Mouse (Mus musculus): Measurements from ENCODE around the gene Cd3e. TPM values are rescaled to one million over a fixed set of nuclear protein-coding genes. Genes with fewer than 3 reads are reported as not detected.

Gene Cd3e
- polyA plus RNA-seq, 1 experiment from 2014 or later = not detected

GRCm38 (mm10) chr9:44992271-44992670, 17.2 kb downstream of the Cd3e start:
- Histone ChIP-seq H3K4me3 (ENCODE audit: low read depth, low read length) (no peak overlapping the region), H3K27me3 (replicated peaks; ENCODE audit: control insufficient read depth, insufficient read depth, low read length) (no peaks in the 10 kb centered on the region), H3K4me1 (replicated peaks; ENCODE audit: control insufficient read depth, insufficient read depth, low read length) (no peaks in the 10 kb centered on the region), H3K9me3 (ENCODE audit: control insufficient read depth, low read length) (no peaks in the 10 kb centered on the region), H3K27ac (ENCODE audit: low read depth, low read length) (no peak overlapping the region), H3K4me2 (no peak overlapping the region), H3K9ac (ENCODE audit: low read depth, low read length) (no peak overlapping the region), H3K36me3 (ENCODE audit: control insufficient read depth, insufficient read depth, low read length) (no peaks in the 10 kb centered on the region)
- DNase-seq (ENCODE audit: low spot score) = no peak
- no peak for ATAC-seq (replicated peaks; ENCODE audit: low FRiP score)

- no peak overlapping the region for H3K27ac ChIP-seq (ENCODE audit: low read depth, low read length)
- no peaks in the 10 kb centered on the region for H3K27me3 ChIP-seq (replicated peaks; ENCODE audit: control insufficient read depth, insufficient read depth, low read length)
- H3K4me1 ChIP-seq (replicated peaks; ENCODE audit: control insufficient read depth, insufficient read depth, low read length) = no peaks in the 10 kb centered on the region; the same call in 1 of the 2 replicates
- 63% methylated on average over 2 of the region's 2 CpGs for WGBS
- no peak overlapping the region for H3K4me2 ChIP-seq
- H3K9me3 ChIP-seq (ENCODE audit: control insufficient read depth, low read length) = no peaks in the 10 kb centered on the region
- no peak overlapping the region for H3K9ac ChIP-seq (ENCODE audit: low read depth, low read length)
- H3K36me3 ChIP-seq (ENCODE audit: control insufficient read depth, insufficient read depth, low read length) = no peaks in the 10 kb centered on the region
- no peak for DNase-seq (ENCODE audit: low spot score)
- no peak overlapping the region for H3K4me3 ChIP-seq (ENCODE audit: low read depth, low read length)
- no peak for ATAC-seq (replicated peaks; ENCODE audit: low FRiP score)
Measured at GRCm38 (mm10) chr9:44991821-44992220, 17.6 kb downstream of the Cd3e start.

DNA sequence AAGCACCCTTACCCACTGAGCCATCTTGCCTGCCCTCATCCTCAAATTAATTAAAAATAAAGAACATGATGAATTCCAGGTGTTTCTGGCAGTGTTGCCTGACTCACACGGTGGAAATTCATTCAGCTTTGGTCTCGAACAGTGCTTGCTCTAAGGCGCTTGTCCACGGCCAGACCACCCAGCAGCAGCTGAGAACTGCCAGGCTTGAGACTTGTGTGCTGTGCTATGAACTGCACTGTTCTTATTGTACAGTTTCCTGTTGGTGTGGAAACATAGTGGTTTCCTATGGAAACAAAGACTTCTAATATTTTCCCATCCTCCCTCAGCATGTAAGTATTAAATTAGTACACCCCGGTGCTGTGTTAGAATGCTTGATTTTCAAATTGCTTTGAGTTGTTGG, 22.5 kb downstream of the Cd3e start:
- no peaks in the 10 kb centered on the region for H3K9me3 ChIP-seq (ENCODE audit: control insufficient read depth, low read length)
- H3K27me3 ChIP-seq (replicated peaks; ENCODE audit: control insufficient read depth, insufficient read depth, low read length) = no peaks in the 10 kb centered on the region
- no peak overlapping the region for H3K4me2 ChIP-seq
- H3K4me3 ChIP-seq (ENCODE audit: low read depth, low read length) = no peak overlapping the region
- H3K36me3 ChIP-seq (ENCODE audit: control insufficient read depth, insufficient read depth, low read length) = no peaks in the 10 kb centered on the region
- 63% methylated on average over 5 of the region's 5 CpGs for WGBS
- DNase-seq (ENCODE audit: low spot score) (no peak), ATAC-seq (replicated peaks; ENCODE audit: low FRiP score) (no peak)
- no peak overlapping the region for H3K9ac ChIP-seq (ENCODE audit: low read depth, low read length)
- H3K27ac ChIP-seq (ENCODE audit: low read depth, low read length) = no peak overlapping the region
- H3K4me1 ChIP-seq (replicated peaks; ENCODE audit: control insufficient read depth, insufficient read depth, low read length) = no peaks in the 10 kb centered on the region; the same call in 1 of the 2 replicates

GRCm38 (mm10) chr9:44986242-44986781, 23.1 kb downstream of the Cd3e start:
- peak; percentile 51 for DNase-seq (ENCODE audit: low spot score)
- H3K4me3 ChIP-seq (ENCODE audit: low read depth, low read length) = peak overlapping the region; percentile 29
- WGBS = 41% methylated on average over 14 of the region's 14 CpGs
- H3K4me1 ChIP-seq (replicated peaks; ENCODE audit: control insufficient read depth, insufficient read depth, low read length) = no peaks in the 10 kb centered on the region; the same call in 1 of the 2 replicates
- H3K27ac ChIP-seq (ENCODE audit: low read depth, low read length) = no peak overlapping the region
- ATAC-seq (replicated peaks; ENCODE audit: low FRiP score) = peak; percentile 56
- H3K9ac ChIP-seq (ENCODE audit: low read depth, low read length) = no peak overlapping the region
- no peaks in the 10 kb centered on the region for H3K36me3 ChIP-seq (ENCODE audit: control insufficient read depth, insufficient read depth, low read length)
- 0 out of 2 replicates have a peak, but pooled peaks cover 3% of the 10 kb centered on the region for H3K27me3 ChIP-seq (replicated peaks; ENCODE audit: control insufficient read depth, insufficient read depth, low read length)
- peak overlapping the region; percentile 54 for H3K4me2 ChIP-seq
- no peaks in the 10 kb centered on the region for H3K9me3 ChIP-seq (ENCODE audit: control insufficient read depth, low read length)

DNA sequence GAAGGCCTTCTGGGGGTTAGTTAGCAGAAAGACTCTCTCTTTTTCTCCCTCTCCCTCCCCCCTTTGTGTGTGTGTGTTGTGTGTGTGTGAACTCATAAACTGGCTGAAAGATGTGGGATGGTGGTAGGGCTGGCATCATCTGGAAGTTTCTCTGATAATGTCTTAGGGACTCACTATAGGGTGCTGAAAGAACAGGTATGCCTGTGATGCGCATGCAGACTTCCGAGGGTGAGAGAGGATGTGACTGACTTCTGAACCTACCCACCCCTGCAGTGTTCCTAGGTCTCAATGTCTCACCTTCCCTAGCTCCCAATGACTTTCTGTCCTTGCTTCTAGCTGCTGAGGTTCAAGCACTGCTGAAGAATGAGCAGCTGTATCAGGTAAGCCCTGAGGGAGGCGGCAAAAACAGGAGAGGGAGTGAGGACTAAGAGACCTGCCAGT, 23.7 kb downstream of the Cd3e start:
- Histone ChIP-seq H3K4me1 (replicated peaks; ENCODE audit: control insufficient read depth, insufficient read depth, low read length) (no peaks in the 10 kb centered on the region; the same call in 1 of the 2 replicates), H3K9ac (ENCODE audit: low read depth, low read length) (no peak overlapping the region), H3K36me3 (ENCODE audit: control insufficient read depth, insufficient read depth, low read length) (no peaks in the 10 kb centered on the region), H3K4me3 (ENCODE audit: low read depth, low read length) (peak overlapping the region; percentile 29), H3K27me3 (replicated peaks; ENCODE audit: control insufficient read depth, insufficient read depth, low read length) (0 out of 2 replicates have a peak, but pooled peaks cover 3% of the 10 kb centered on the region), H3K4me2 (peak overlapping the region; percentile 54), H3K27ac (ENCODE audit: low read depth, low read length) (no peak overlapping the region), H3K9me3 (ENCODE audit: control insufficient read depth, low read length) (no peaks in the 10 kb centered on the region)
- no peak for DNase-seq (ENCODE audit: low spot score)
- 62% methylated on average over 3 of the region's 3 CpGs for WGBS
- ATAC-seq (replicated peaks; ENCODE audit: low FRiP score) = no peak

GRCm38 (mm10) chr9:44983001-44983400, 26.4 kb downstream of the Cd3e start:
- DNase-seq (ENCODE audit: low spot score) = no peak
- H3K4me2 ChIP-seq = no peak overlapping the region
- 0 out of 2 replicates have a peak, but pooled peaks cover 3% of the 10 kb centered on the region for H3K27me3 ChIP-seq (replicated peaks; ENCODE audit: control insufficient read depth, insufficient read depth, low read length)
- no peak overlapping the region for H3K4me3 ChIP-seq (ENCODE audit: low read depth, low read length)
- no peak overlapping the region for H3K27ac ChIP-seq (ENCODE audit: low read depth, low read length)
- peaks cover 7% of the 10 kb centered on the region; the same call in 1 of the 2 replicates for H3K4me1 ChIP-seq (replicated peaks; ENCODE audit: control insufficient read depth, insufficient read depth, low read length)
- no peak overlapping the region for H3K9ac ChIP-seq (ENCODE audit: low read depth, low read length)
- 70% methylated on average over 2 of the region's 2 CpGs for WGBS
- no peaks in the 10 kb centered on the region for H3K9me3 ChIP-seq (ENCODE audit: control insufficient read depth, low read length)
- H3K36me3 ChIP-seq (ENCODE audit: control insufficient read depth, insufficient read depth, low read length) = no peaks in the 10 kb centered on the region
- ATAC-seq (replicated peaks; ENCODE audit: low FRiP score) = no peak

DNA sequence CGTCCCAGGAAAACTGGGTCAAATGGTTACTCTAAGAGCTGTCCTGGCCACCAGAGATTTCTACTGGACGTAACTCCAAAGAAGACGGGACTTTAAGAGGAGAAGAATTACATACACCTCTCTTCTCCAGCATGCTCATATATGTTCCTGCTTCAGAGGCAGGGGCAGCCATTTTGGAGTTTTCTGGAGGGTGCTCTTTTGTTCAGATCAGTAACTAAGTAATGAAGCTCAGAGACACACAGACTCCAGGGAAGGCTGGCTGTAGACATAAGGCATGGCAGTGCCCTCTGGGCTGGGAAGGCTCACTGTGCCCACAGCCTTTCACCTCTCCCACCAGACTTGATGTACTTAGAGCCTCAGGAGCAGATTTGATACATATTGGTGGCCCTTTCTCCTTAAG, 26.9 kb downstream of the Cd3e start:
- no peak overlapping the region for H3K4me2 ChIP-seq
- WGBS = 83% methylated on average over 3 of the region's 3 CpGs
- no peaks in the 10 kb centered on the region for H3K36me3 ChIP-seq (ENCODE audit: control insufficient read depth, insufficient read depth, low read length)
- H3K4me1 ChIP-seq (replicated peaks; ENCODE audit: control insufficient read depth, insufficient read depth, low read length) = peaks cover 7% of the 10 kb centered on the region; the same call in 1 of the 2 replicates
- H3K9ac ChIP-seq (ENCODE audit: low read depth, low read length) = no peak overlapping the region
- no peaks in the 10 kb centered on the region for H3K9me3 ChIP-seq (ENCODE audit: control insufficient read depth, low read length)
- H3K27me3 ChIP-seq (replicated peaks; ENCODE audit: control insufficient read depth, insufficient read depth, low read length) = 0 out of 2 replicates have a peak, but pooled peaks cover 3% of the 10 kb centered on the region
- H3K27ac ChIP-seq (ENCODE audit: low read depth, low read length) = no peak overlapping the region
- ATAC-seq (replicated peaks; ENCODE audit: low FRiP score) = no peak
- H3K4me3 ChIP-seq (ENCODE audit: low read depth, low read length) = no peak overlapping the region
- no peak for DNase-seq (ENCODE audit: low spot score)

- 85% methylated on average over 8 of the region's 8 CpGs for WGBS
Measured at GRCm38 (mm10) chr9:44982081-44982480, 27.3 kb downstream of the Cd3e start.

GRCm38 (mm10) chr9:44981676-44982075, 27.8 kb downstream of the Cd3e start, which contains the start of gene Cd3d:
Gene Cd3d (plus strand): TSS chr9:44981786.
- H3K36me3 ChIP-seq (ENCODE audit: control insufficient read depth, insufficient read depth, low read length) = no peaks in the 10 kb centered on the region
- no peak within 1 kb of the TSS for H3K27ac ChIP-seq (ENCODE audit: low read depth, low read length)
- ATAC-seq (replicated peaks; ENCODE audit: low FRiP score) (no peak), DNase-seq (ENCODE audit: low spot score) (no peak)
- H3K9me3 ChIP-seq (ENCODE audit: control insufficient read depth, low read length) = no peaks in the 10 kb centered on the region
- no peak within 1 kb of the TSS for H3K9ac ChIP-seq (ENCODE audit: low read depth, low read length)
- H3K4me3 ChIP-seq (ENCODE audit: low read depth, low read length) = no peak within 1 kb of the TSS
- peaks cover 7% of the 10 kb centered on the region; the same call in 1 of the 2 replicates for H3K4me1 ChIP-seq (replicated peaks; ENCODE audit: control insufficient read depth, insufficient read depth, low read length)
- 76% methylated on average over 4 of the region's 4 CpGs for WGBS
- 0 out of 2 replicates have a peak, but pooled peaks cover 3% of the 10 kb centered on the region for H3K27me3 ChIP-seq (replicated peaks; ENCODE audit: control insufficient read depth, insufficient read depth, low read length)
- H3K4me2 ChIP-seq = no peak within 1 kb of the TSS

More at GRCm38 (mm10) chr9:44982081-44982480, 27.3 kb downstream of the Cd3e start:
- Histone ChIP-seq H3K27me3 (replicated peaks; ENCODE audit: control insufficient read depth, insufficient read depth, low read length) (0 out of 2 replicates have a peak, but pooled peaks cover 3% of the 10 kb centered on the region), H3K4me3 (ENCODE audit: low read depth, low read length) (no peak overlapping the region), H3K9me3 (ENCODE audit: control insufficient read depth, low read length) (no peaks in the 10 kb centered on the region), H3K9ac (ENCODE audit: low read depth, low read length) (no peak overlapping the region), H3K4me1 (replicated peaks; ENCODE audit: control insufficient read depth, insufficient read depth, low read length) (peaks cover 7% of the 10 kb centered on the region; the same call in 1 of the 2 replicates), H3K4me2 (no peak overlapping the region), H3K27ac (ENCODE audit: low read depth, low read length) (no peak overlapping the region), H3K36me3 (ENCODE audit: control insufficient read depth, insufficient read depth, low read length) (no peaks in the 10 kb centered on the region)
- no peak for DNase-seq (ENCODE audit: low spot score)
- no peak for ATAC-seq (replicated peaks; ENCODE audit: low FRiP score)

Data from liver, embryonic 11.5 days (tissue).